Mouse (Mus musculus): Measurements from ENCODE around the gene Cckar. TPM values are rescaled to one million over a fixed set of nuclear protein-coding genes. Genes with fewer than 3 reads are reported as not detected.

Gene Cckar
- polyA plus RNA-seq, 1 experiment from 2014 or later: 0.70 TPM

- no peak overlapping the region for H3K27ac ChIP-seq (ENCODE audit: low read depth, low read length)
- no peaks in the 10 kb centered on the region for H3K36me3 ChIP-seq (ENCODE audit: control insufficient read depth, insufficient read depth, low read length)
- H3K27me3 ChIP-seq (replicated peaks; ENCODE audit: control insufficient read depth, insufficient read depth, low read length): no peaks in the 10 kb centered on the region
- 80% methylated on average over 9 of the region's 9 CpGs for WGBS
- ATAC-seq: no peak
- no peak overlapping the region for H3K4me2 ChIP-seq (ENCODE audit: low read length)
- H3K9me3 ChIP-seq (ENCODE audit: control insufficient read depth, low read length): no peaks in the 10 kb centered on the region
- no peak overlapping the region for H3K9ac ChIP-seq (ENCODE audit: low read depth, low read length)
- no peak overlapping the region for H3K4me3 ChIP-seq (ENCODE audit: low read length)
- no peaks in the 10 kb centered on the region for H3K4me1 ChIP-seq (ENCODE audit: control insufficient read depth, insufficient read depth, low read depth, low read length)
These were observed 9.7 kb downstream of the Cckar start for GRCm38 (mm10) chr5:53697794-53698193.

DNA sequence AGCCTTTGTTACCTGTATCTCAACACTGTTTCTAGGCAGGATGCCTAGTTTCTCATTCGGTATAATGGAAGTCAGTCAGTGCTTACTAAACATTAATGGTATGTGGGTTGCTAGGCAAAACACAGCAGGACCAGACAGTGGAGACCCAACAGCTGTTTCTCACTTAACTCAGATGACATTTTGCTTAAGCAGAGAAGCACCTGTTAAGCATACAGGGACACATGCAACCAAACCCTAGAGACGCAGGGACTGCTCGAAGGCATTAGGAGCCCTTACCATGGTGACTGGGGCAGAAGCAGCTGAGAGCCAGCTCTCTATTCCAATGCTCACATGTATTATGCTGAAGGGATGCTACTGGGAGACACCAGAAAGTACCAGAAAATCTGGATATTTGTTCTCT is 10.8 kb downstream of the Cckar start:
- 70% methylated on average over 3 of the region's 3 CpGs for WGBS
- no peaks in the 10 kb centered on the region for H3K4me1 ChIP-seq (ENCODE audit: control insufficient read depth, insufficient read depth, low read depth, low read length)

GRCm38 (mm10) chr5:53692662-53693061 is 14.8 kb downstream of the Cckar start:
- no peaks in the 10 kb centered on the region for H3K36me3 ChIP-seq (ENCODE audit: control insufficient read depth, insufficient read depth, low read length)
- ATAC-seq: no peak
- 100% methylated on average over 1 of the region's 1 CpGs for WGBS
- H3K9ac ChIP-seq (ENCODE audit: low read depth, low read length): no peak overlapping the region
- H3K4me3 ChIP-seq (ENCODE audit: low read length): no peak overlapping the region
- no peaks in the 10 kb centered on the region; the same call in 1 of the 2 replicates for H3K27me3 ChIP-seq (replicated peaks; ENCODE audit: control insufficient read depth, insufficient read depth, low read length)
- H3K4me2 ChIP-seq (ENCODE audit: low read length): no peak overlapping the region
- no peak overlapping the region for H3K27ac ChIP-seq (ENCODE audit: low read depth, low read length)
- no peaks in the 10 kb centered on the region for H3K9me3 ChIP-seq (ENCODE audit: control insufficient read depth, low read length)
- H3K4me1 ChIP-seq (ENCODE audit: control insufficient read depth, insufficient read depth, low read depth, low read length): no peaks in the 10 kb centered on the region

More for the DNA sequence above, 10.8 kb downstream of the Cckar start:
- Histone ChIP-seq H3K4me2 (ENCODE audit: low read length) (no peak overlapping the region), H3K27me3 (replicated peaks; ENCODE audit: control insufficient read depth, insufficient read depth, low read length) (no peaks in the 10 kb centered on the region), H3K36me3 (ENCODE audit: control insufficient read depth, insufficient read depth, low read length) (no peaks in the 10 kb centered on the region), H3K27ac (ENCODE audit: low read depth, low read length) (no peak overlapping the region), H3K9me3 (ENCODE audit: control insufficient read depth, low read length) (no peaks in the 10 kb centered on the region), H3K4me3 (ENCODE audit: low read length) (no peak overlapping the region), H3K9ac (ENCODE audit: low read depth, low read length) (no peak overlapping the region)
- ATAC-seq: no peak

DNA sequence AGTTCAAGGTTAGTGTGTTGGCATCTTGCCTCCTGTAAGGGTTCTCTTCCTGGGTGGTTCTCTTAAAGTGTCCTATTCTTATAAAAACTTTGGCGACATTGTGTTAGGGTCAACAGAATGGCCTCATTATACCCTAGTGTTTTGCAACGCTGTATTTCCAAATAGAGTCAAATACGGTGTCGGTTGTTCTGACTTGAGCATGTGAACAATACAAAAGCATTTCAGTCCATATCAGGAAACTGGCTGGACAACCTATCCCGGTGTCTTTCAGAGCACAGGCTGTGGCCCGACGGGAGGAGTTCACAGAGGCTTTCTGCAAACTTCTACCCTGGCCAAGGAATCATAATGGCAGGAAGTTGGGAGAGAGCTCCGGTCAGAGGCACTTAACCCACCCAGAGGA is 15.4 kb downstream of the Cckar start:
- Histone ChIP-seq H3K9me3 (ENCODE audit: control insufficient read depth, low read length) (no peaks in the 10 kb centered on the region), H3K36me3 (ENCODE audit: control insufficient read depth, insufficient read depth, low read length) (no peaks in the 10 kb centered on the region), H3K27ac (ENCODE audit: low read depth, low read length) (no peak overlapping the region), H3K4me1 (ENCODE audit: control insufficient read depth, insufficient read depth, low read depth, low read length) (no peaks in the 10 kb centered on the region), H3K4me3 (ENCODE audit: low read length) (no peak overlapping the region), H3K9ac (ENCODE audit: low read depth, low read length) (no peak overlapping the region), H3K27me3 (replicated peaks; ENCODE audit: control insufficient read depth, insufficient read depth, low read length) (no peaks in the 10 kb centered on the region; the same call in 1 of the 2 replicates), H3K4me2 (ENCODE audit: low read length) (no peak overlapping the region)
- no peak for ATAC-seq
- WGBS: 85% methylated on average over 8 of the region's 8 CpGs

GRCm38 (mm10) chr5:53691577-53691976 is 15.9 kb downstream of the Cckar start:
- no peaks in the 10 kb centered on the region for H3K4me1 ChIP-seq (ENCODE audit: control insufficient read depth, insufficient read depth, low read depth, low read length)
- no peak overlapping the region for H3K4me3 ChIP-seq (ENCODE audit: low read length)
- WGBS: 68% methylated on average over 3 of the region's 3 CpGs
- H3K27ac ChIP-seq (ENCODE audit: low read depth, low read length): no peak overlapping the region
- H3K9ac ChIP-seq (ENCODE audit: low read depth, low read length): no peak overlapping the region
- H3K27me3 ChIP-seq (replicated peaks; ENCODE audit: control insufficient read depth, insufficient read depth, low read length): no peaks in the 10 kb centered on the region; the same call in 1 of the 2 replicates
- no peaks in the 10 kb centered on the region for H3K36me3 ChIP-seq (ENCODE audit: control insufficient read depth, insufficient read depth, low read length)
- no peak overlapping the region for H3K4me2 ChIP-seq (ENCODE audit: low read length)
- peak; percentile 52; the same call in 1 of the 2 replicates for ATAC-seq
- no peaks in the 10 kb centered on the region for H3K9me3 ChIP-seq (ENCODE audit: control insufficient read depth, low read length)

- Histone ChIP-seq H3K36me3 (ENCODE audit: control insufficient read depth, insufficient read depth, low read length) (no peaks in the 10 kb centered on the region), H3K27ac (ENCODE audit: low read depth, low read length) (no peak overlapping the region), H3K9me3 (ENCODE audit: control insufficient read depth, low read length) (no peaks in the 10 kb centered on the region), H3K4me1 (ENCODE audit: control insufficient read depth, insufficient read depth, low read depth, low read length) (no peaks in the 10 kb centered on the region), H3K9ac (ENCODE audit: low read depth, low read length) (no peak overlapping the region), H3K4me3 (ENCODE audit: low read length) (no peak overlapping the region), H3K27me3 (replicated peaks; ENCODE audit: control insufficient read depth, insufficient read depth, low read length) (no peaks in the 10 kb centered on the region; the same call in 1 of the 2 replicates), H3K4me2 (ENCODE audit: low read length) (no peak overlapping the region)
- ATAC-seq: no peak
- WGBS: 74% methylated on average over 7 of the region's 7 CpGs
These were observed 19.2 kb downstream of the Cckar start for GRCm38 (mm10) chr5:53688326-53688725.

GRCm38 (mm10) chr5:53686379-53686778 is 21.1 kb downstream of the Cckar start:
- no peaks in the 10 kb centered on the region for H3K4me1 ChIP-seq (ENCODE audit: control insufficient read depth, insufficient read depth, low read depth, low read length)
- H3K4me2 ChIP-seq (ENCODE audit: low read length): no peak overlapping the region
- no peaks in the 10 kb centered on the region; the same call in 1 of the 2 replicates for H3K27me3 ChIP-seq (replicated peaks; ENCODE audit: control insufficient read depth, insufficient read depth, low read length)
- H3K9me3 ChIP-seq (ENCODE audit: control insufficient read depth, low read length): no peaks in the 10 kb centered on the region
- no peak overlapping the region for H3K9ac ChIP-seq (ENCODE audit: low read depth, low read length)
- H3K27ac ChIP-seq (ENCODE audit: low read depth, low read length): no peak overlapping the region
- no peak overlapping the region for H3K4me3 ChIP-seq (ENCODE audit: low read length)
- no peaks in the 10 kb centered on the region for H3K36me3 ChIP-seq (ENCODE audit: control insufficient read depth, insufficient read depth, low read length)
- 72% methylated on average over 2 of the region's 2 CpGs for WGBS
- ATAC-seq: no peak

DNA sequence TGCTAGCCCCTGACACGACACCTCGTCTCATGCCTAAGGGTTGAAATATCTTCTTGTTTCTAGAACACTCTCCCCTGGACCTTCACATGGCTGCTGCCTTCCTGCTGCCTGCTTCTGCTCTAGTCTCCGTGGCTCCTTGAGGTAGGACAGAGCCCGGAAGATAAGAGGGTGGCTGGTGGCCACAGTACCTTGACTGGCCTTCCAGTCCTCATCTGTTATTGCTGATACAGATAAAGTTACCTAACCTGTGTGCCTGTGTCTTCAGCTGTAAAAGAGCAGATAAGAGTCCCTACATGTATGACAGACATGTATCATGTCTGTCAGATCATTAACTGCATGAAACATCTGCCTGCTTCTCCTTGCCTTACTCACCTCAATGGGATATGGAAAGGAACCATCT is 21.9 kb downstream of the Cckar start:
- ATAC-seq: no peak
- no peak overlapping the region for H3K9ac ChIP-seq (ENCODE audit: low read depth, low read length)
- 88% methylated on average over 4 of the region's 4 CpGs for WGBS

DNA sequence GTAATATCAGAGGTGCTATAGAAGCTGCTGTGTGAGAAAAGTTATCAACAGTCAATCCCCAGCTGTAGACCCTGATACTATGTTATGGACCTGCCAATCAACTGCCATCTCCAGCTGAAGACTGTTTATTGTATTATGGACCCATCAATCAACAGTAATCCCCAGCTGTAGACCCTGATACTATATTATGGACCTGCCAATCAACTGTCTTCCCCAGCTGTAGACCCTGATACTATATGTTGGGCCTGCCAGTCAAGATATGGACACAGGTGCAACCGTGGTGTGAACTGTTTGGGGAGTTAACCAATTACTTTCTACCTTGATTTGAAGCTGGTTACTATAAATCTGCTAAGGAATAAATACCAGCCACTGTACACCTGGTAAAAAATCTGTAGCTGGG is 23.1 kb downstream of the Cckar start:
- 64% methylated on average over 1 of the region's 1 CpGs for WGBS
- no peaks in the 10 kb centered on the region for H3K9me3 ChIP-seq (ENCODE audit: control insufficient read depth, low read length)
- H3K9ac ChIP-seq (ENCODE audit: low read depth, low read length): no peak overlapping the region
- no peaks in the 10 kb centered on the region for H3K4me1 ChIP-seq (ENCODE audit: control insufficient read depth, insufficient read depth, low read depth, low read length)
- H3K4me3 ChIP-seq (ENCODE audit: low read length): no peak overlapping the region
- H3K27me3 ChIP-seq (replicated peaks; ENCODE audit: control insufficient read depth, insufficient read depth, low read length): no peaks in the 10 kb centered on the region
- no peak overlapping the region for H3K27ac ChIP-seq (ENCODE audit: low read depth, low read length)
- H3K36me3 ChIP-seq (ENCODE audit: control insufficient read depth, insufficient read depth, low read length): no peaks in the 10 kb centered on the region
- no peak for ATAC-seq
- H3K4me2 ChIP-seq (ENCODE audit: low read length): no peak overlapping the region

More for the DNA sequence above, 21.9 kb downstream of the Cckar start:
- H3K4me1 ChIP-seq (ENCODE audit: control insufficient read depth, insufficient read depth, low read depth, low read length): no peaks in the 10 kb centered on the region
- no peak overlapping the region for H3K4me3 ChIP-seq (ENCODE audit: low read length)
- H3K36me3 ChIP-seq (ENCODE audit: control insufficient read depth, insufficient read depth, low read length): no peaks in the 10 kb centered on the region
- H3K27me3 ChIP-seq (replicated peaks; ENCODE audit: control insufficient read depth, insufficient read depth, low read length): no peaks in the 10 kb centered on the region; the same call in 1 of the 2 replicates
- H3K27ac ChIP-seq (ENCODE audit: low read depth, low read length): no peak overlapping the region
- H3K4me2 ChIP-seq (ENCODE audit: low read length): no peak overlapping the region
- H3K9me3 ChIP-seq (ENCODE audit: control insufficient read depth, low read length): no peaks in the 10 kb centered on the region

- Histone ChIP-seq H3K4me2 (ENCODE audit: low read length) (no peak overlapping the region), H3K4me1 (ENCODE audit: control insufficient read depth, insufficient read depth, low read depth, low read length) (no peaks in the 10 kb centered on the region), H3K27ac (ENCODE audit: low read depth, low read length) (no peak overlapping the region), H3K36me3 (ENCODE audit: control insufficient read depth, insufficient read depth, low read length) (no peaks in the 10 kb centered on the region), H3K4me3 (ENCODE audit: low read length) (no peak overlapping the region), H3K27me3 (replicated peaks; ENCODE audit: control insufficient read depth, insufficient read depth, low read length) (no peaks in the 10 kb centered on the region), H3K9me3 (ENCODE audit: control insufficient read depth, low read length) (no peaks in the 10 kb centered on the region), H3K9ac (ENCODE audit: low read depth, low read length) (no peak overlapping the region)
- 65% methylated on average over 3 of the region's 3 CpGs for WGBS
- ATAC-seq: no peak
These were observed 23.6 kb downstream of the Cckar start for GRCm38 (mm10) chr5:53683916-53684315.
